Mouse (Mus musculus): ENCODE measurements around the gene Diaph3. TPM values are rescaled to one million over a fixed set of nuclear protein-coding genes. Genes with fewer than 3 reads are reported as not detected.

Diaph3 gene
- polyA plus RNA-seq, 1 experiment = 3.4 TPM

DNA sequence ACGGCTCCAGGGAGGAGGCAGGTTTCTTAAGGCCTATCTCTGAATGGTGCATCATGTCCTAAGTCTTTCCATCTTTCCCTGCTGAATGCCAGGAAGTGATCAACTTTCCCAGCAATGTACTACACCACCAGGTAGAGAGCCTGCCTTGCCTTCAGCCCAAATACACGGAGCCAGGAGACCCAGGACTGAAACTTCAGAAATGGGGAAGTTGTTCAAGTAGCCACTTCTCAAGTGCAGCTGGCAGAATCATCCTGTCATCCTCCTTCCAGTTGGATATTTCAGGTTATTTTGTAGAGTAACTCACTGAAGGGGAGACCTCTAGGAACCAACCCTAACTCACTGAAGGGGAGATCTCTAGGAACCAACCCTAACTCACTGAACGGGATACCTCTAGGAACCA, 297.0 kb downstream of the Diaph3 start:
- no peak for TF ChIP-seq TAL1 (IDR thresholded peaks at IDR 0.05; ENCODE audit: low read length)
- no peak for TF ChIP-seq GATA1 (IDR thresholded peaks at IDR 0.05; ENCODE audit: low read length)
- Histone ChIP-seq H3K9me3 (ENCODE audit: control insufficient read depth, low read length) (no peaks in the 10 kb centered on the region), H3K4me3 (replicated peaks) (no peak overlapping the region), H3K36me3 (ENCODE audit: control insufficient read depth) (peaks cover 4% of the 10 kb centered on the region), H3K4me1 (ENCODE audit: control insufficient read depth) (no peaks in the 10 kb centered on the region; the same call in 1 of the 2 replicates), H3K27me3 (ENCODE audit: control insufficient read depth) (no peaks in the 10 kb centered on the region)

DNA sequence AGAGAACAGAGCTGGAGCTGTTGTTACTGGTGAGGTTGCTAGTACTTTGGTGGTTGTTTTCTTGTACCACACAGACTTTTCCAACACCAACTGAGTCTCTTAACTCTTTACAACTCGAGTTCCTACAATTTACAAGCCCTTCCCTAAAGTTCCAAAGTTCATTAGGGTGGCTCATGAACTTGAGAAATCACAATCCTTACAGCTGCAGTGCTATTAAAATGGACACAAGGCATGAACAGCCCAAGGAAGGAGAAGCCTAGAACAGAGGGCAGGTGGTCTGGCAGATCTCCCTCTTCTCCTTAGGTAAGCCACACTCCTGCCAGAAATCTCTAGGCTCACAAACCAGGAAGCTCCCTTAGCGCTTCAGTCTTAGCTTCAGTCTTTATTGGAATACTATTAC, 303.4 kb downstream of the Diaph3 start:
- TF ChIP-seq GATA1 (IDR thresholded peaks at IDR 0.05; ENCODE audit: low read length) = no peak
- TF ChIP-seq TAL1 (IDR thresholded peaks at IDR 0.05; ENCODE audit: low read length) = no peak
- H3K4me1 ChIP-seq (ENCODE audit: control insufficient read depth) = no peaks in the 10 kb centered on the region

GRCm38 (mm10) chr14:86834851-86835250, 306.2 kb downstream of the Diaph3 start:
- no peaks in the 10 kb centered on the region for H3K9me3 ChIP-seq (ENCODE audit: control insufficient read depth, low read length)
- no peaks in the 10 kb centered on the region for H3K27me3 ChIP-seq (ENCODE audit: control insufficient read depth)
- H3K36me3 ChIP-seq (ENCODE audit: control insufficient read depth) = peaks cover 28% of the 10 kb centered on the region
- no peaks in the 10 kb centered on the region for H3K4me1 ChIP-seq (ENCODE audit: control insufficient read depth)
- no peak overlapping the region for H3K4me3 ChIP-seq (replicated peaks)
- TF ChIP-seq TAL1 (IDR thresholded peaks at IDR 0.05; ENCODE audit: low read length) (no peak), GATA1 (IDR thresholded peaks at IDR 0.05; ENCODE audit: low read length) (no peak)

More for the DNA sequence above, 303.4 kb downstream of the Diaph3 start:
- H3K27me3 ChIP-seq (ENCODE audit: control insufficient read depth) = no peaks in the 10 kb centered on the region
- no peak overlapping the region for H3K4me3 ChIP-seq (replicated peaks)
- H3K9me3 ChIP-seq (ENCODE audit: control insufficient read depth, low read length) = no peaks in the 10 kb centered on the region
- H3K36me3 ChIP-seq (ENCODE audit: control insufficient read depth) = peaks cover 10% of the 10 kb centered on the region

GRCm38 (mm10) chr14:86834269-86834668, 306.8 kb downstream of the Diaph3 start:
- TF ChIP-seq GATA1 (IDR thresholded peaks at IDR 0.05; ENCODE audit: low read length) (no peak), TAL1 (IDR thresholded peaks at IDR 0.05; ENCODE audit: low read length) (no peak)
- Histone ChIP-seq H3K36me3 (ENCODE audit: control insufficient read depth) (peaks cover 30% of the 10 kb centered on the region), H3K9me3 (ENCODE audit: control insufficient read depth, low read length) (no peaks in the 10 kb centered on the region), H3K4me3 (replicated peaks) (no peak overlapping the region), H3K4me1 (ENCODE audit: control insufficient read depth) (no peaks in the 10 kb centered on the region), H3K27me3 (ENCODE audit: control insufficient read depth) (no peaks in the 10 kb centered on the region)

GRCm38 (mm10) chr14:86833003-86833402, 308.0 kb downstream of the Diaph3 start:
- no peaks in the 10 kb centered on the region for H3K4me1 ChIP-seq (ENCODE audit: control insufficient read depth)
- no peaks in the 10 kb centered on the region for H3K9me3 ChIP-seq (ENCODE audit: control insufficient read depth, low read length)
- H3K36me3 ChIP-seq (ENCODE audit: control insufficient read depth) = peaks cover 30% of the 10 kb centered on the region
- H3K4me3 ChIP-seq (replicated peaks) = no peak overlapping the region
- TF ChIP-seq GATA1 (IDR thresholded peaks at IDR 0.05; ENCODE audit: low read length) (no peak), TAL1 (IDR thresholded peaks at IDR 0.05; ENCODE audit: low read length) (no peak)
- no peaks in the 10 kb centered on the region for H3K27me3 ChIP-seq (ENCODE audit: control insufficient read depth)

DNA sequence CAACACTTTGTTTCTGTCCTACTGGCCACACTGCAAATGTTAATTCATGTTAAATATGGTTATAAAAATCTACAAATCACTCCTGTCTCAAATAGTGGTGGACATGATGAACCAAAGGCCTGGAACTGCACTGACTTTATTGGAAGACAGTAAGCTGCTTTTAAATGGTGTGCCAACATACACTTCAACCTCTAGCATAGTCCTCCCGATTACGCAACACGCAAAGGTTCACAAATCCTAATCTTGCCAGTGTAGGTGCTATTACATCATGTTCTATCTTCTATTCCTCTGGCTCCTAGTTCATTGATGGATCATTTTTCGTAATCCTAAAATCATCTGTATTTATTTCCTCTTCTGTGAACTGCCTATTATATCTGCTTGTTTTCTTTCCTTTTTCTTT, 324.8 kb downstream of the Diaph3 start:
- H3K36me3 ChIP-seq (ENCODE audit: control insufficient read depth) = peaks cover 3% of the 10 kb centered on the region
- H3K27me3 ChIP-seq (ENCODE audit: control insufficient read depth) = no peaks in the 10 kb centered on the region
- no peak for TF ChIP-seq TAL1 (IDR thresholded peaks at IDR 0.05; ENCODE audit: low read length)
- TF ChIP-seq GATA1 (IDR thresholded peaks at IDR 0.05; ENCODE audit: low read length) = no peak
- H3K4me1 ChIP-seq (ENCODE audit: control insufficient read depth) = no peaks in the 10 kb centered on the region
- H3K9me3 ChIP-seq (ENCODE audit: control insufficient read depth, low read length) = no peaks in the 10 kb centered on the region
- no peak overlapping the region for H3K4me3 ChIP-seq (replicated peaks)

- no peaks in the 10 kb centered on the region for H3K27me3 ChIP-seq (ENCODE audit: control insufficient read depth)
- H3K4me3 ChIP-seq (replicated peaks) = no peak overlapping the region
- H3K36me3 ChIP-seq (ENCODE audit: control insufficient read depth) = no peaks in the 10 kb centered on the region
- H3K9me3 ChIP-seq (ENCODE audit: control insufficient read depth, low read length) = no peaks in the 10 kb centered on the region
- TF ChIP-seq TAL1 (IDR thresholded peaks at IDR 0.05; ENCODE audit: low read length) (no peak), GATA1 (IDR thresholded peaks at IDR 0.05; ENCODE audit: low read length) (no peak)
- H3K4me1 ChIP-seq (ENCODE audit: control insufficient read depth) = no peaks in the 10 kb centered on the region
Observed at GRCm38 (mm10) chr14:86788880-86789641, 352.0 kb downstream of the Diaph3 start.

GRCm38 (mm10) chr14:86786866-86787265, 354.2 kb downstream of the Diaph3 start:
- no peaks in the 10 kb centered on the region for H3K4me1 ChIP-seq (ENCODE audit: control insufficient read depth)
- H3K4me3 ChIP-seq (replicated peaks) = no peak overlapping the region
- TF ChIP-seq GATA1 (IDR thresholded peaks at IDR 0.05; ENCODE audit: low read length) (no peak), TAL1 (IDR thresholded peaks at IDR 0.05; ENCODE audit: low read length) (no peak)
- H3K9me3 ChIP-seq (ENCODE audit: control insufficient read depth, low read length) = no peaks in the 10 kb centered on the region
- no peaks in the 10 kb centered on the region for H3K36me3 ChIP-seq (ENCODE audit: control insufficient read depth)
- no peaks in the 10 kb centered on the region for H3K27me3 ChIP-seq (ENCODE audit: control insufficient read depth)

DNA sequence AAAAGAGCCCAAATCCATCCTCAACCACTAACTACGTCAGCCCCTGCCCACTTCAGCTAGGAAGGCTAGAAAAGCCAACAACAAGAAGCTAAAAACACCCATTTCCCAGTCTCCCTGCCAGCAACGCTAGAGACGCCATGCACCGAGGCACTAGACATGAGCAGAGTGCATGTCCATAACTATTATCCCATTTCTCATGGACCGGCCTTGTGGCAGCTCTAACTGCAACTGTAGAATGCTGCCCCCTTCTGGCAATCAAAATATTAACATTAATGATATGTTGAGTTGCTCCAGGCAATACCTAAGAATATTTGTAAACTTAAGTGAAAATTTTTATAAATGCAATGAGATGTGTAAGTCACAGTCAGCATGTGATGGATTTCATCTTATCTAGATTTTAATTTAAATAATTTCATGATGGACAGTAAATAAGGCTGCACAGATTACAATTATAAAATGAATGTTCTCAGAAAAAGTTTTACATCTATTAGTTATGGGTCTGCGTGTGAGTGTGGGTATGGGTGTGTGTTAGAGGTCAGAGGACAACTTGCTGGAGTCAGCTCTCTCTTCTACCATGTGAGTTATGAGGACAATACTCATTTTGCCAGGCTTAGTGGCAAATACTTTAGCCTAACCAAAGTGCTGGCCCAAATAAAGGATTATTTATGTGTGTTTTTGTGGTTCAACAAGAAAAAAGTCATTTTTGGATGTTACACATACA, 359.3 kb downstream of the Diaph3 start:
- Histone ChIP-seq H3K4me3 (replicated peaks) (no peak overlapping the region), H3K9me3 (ENCODE audit: control insufficient read depth, low read length) (no peaks in the 10 kb centered on the region), H3K36me3 (ENCODE audit: control insufficient read depth) (no peaks in the 10 kb centered on the region), H3K4me1 (ENCODE audit: control insufficient read depth) (no peaks in the 10 kb centered on the region), H3K27me3 (ENCODE audit: control insufficient read depth) (no peaks in the 10 kb centered on the region)
- TF ChIP-seq TAL1 (IDR thresholded peaks at IDR 0.05; ENCODE audit: low read length) (no peak), GATA1 (IDR thresholded peaks at IDR 0.05; ENCODE audit: low read length) (no peak)

Measured in erythroblast, embryonic 14.5 days (primary cell).